Mouse (Mus musculus) frontal cortex, postnatal 25 days (tissue): Measurements from ENCODE around the gene Med11.

Source experiments
- DNase-seq, 2 experiments: peaks; one replicate each; pipeline ENCODE4 v3.0.0; 2022; ENCODE audit warnings: low spot score in 2 of 2

Gene Med11

GRCm38 (mm10) chr11:70502018-70502417 lies 50.3 kb downstream of the Med11 start:
- DNase-seq = no peak
